Mouse (Mus musculus): ENCODE results near the gene Rbfox1.

The Rbfox1 gene

GRCm38 (mm10) chr16:6365793-6366192 is 480.6 kb downstream of the Rbfox1 start:
- no peak for DNase-seq

GRCm38 (mm10) chr16:6366649-6367048 is 481.5 kb downstream of the Rbfox1 start:
- no peak for DNase-seq

- DNase-seq = no peak
Measured at GRCm38 (mm10) chr16:6380924-6381323, 495.8 kb downstream of the Rbfox1 start.

GRCm38 (mm10) chr16:6381572-6381971 is 496.4 kb downstream of the Rbfox1 start:
- DNase-seq = no peak

- DNase-seq = no peak
Measured at GRCm38 (mm10) chr16:6382712-6383111, 497.6 kb downstream of the Rbfox1 start.

GRCm38 (mm10) chr16:6390278-6390930 is 505.2 kb downstream of the Rbfox1 start:
- no peak for DNase-seq

- DNase-seq = no peak
Measured at GRCm38 (mm10) chr16:6396676-6397409, 511.7 kb downstream of the Rbfox1 start.

GRCm38 (mm10) chr16:6397635-6398034 is 512.5 kb downstream of the Rbfox1 start:
- peak in 1 of 2 experiments; percentile 6 for DNase-seq

- no peak for DNase-seq
Measured at GRCm38 (mm10) chr16:6402816-6403215, 517.7 kb downstream of the Rbfox1 start.

GRCm38 (mm10) chr16:6414846-6415245 is 529.7 kb downstream of the Rbfox1 start:
- DNase-seq = no peak

GRCm38 (mm10) chr16:6421623-6422145 is 536.5 kb downstream of the Rbfox1 start:
- DNase-seq = no peak

GRCm38 (mm10) chr16:6423878-6424409 is 538.8 kb downstream of the Rbfox1 start:
- DNase-seq = no peak

GRCm38 (mm10) chr16:6424738-6425137 is 539.6 kb downstream of the Rbfox1 start:
- DNase-seq = no peak

GRCm38 (mm10) chr16:6427292-6428281 is 542.4 kb downstream of the Rbfox1 start:
- no peak for DNase-seq

- no peak for DNase-seq
Measured at GRCm38 (mm10) chr16:6430981-6431380, 545.8 kb downstream of the Rbfox1 start.

GRCm38 (mm10) chr16:6436445-6436844 is 551.3 kb downstream of the Rbfox1 start:
- peak in 1 of 2 experiments; percentile 4 for DNase-seq

- DNase-seq = no peak
Measured at GRCm38 (mm10) chr16:6448250-6448649, 563.1 kb downstream of the Rbfox1 start.

GRCm38 (mm10) chr16:6455349-6455748 is 570.2 kb downstream of the Rbfox1 start:
- DNase-seq = peak in 1 of 2 experiments; percentile 10

- no peak for DNase-seq
Measured at GRCm38 (mm10) chr16:6479094-6479590, 594.0 kb downstream of the Rbfox1 start.

GRCm38 (mm10) chr16:6479616-6480410 is 594.7 kb downstream of the Rbfox1 start:
- no peak for DNase-seq

GRCm38 (mm10) chr16:6480411-6480728 is 595.2 kb downstream of the Rbfox1 start:
- peak; percentile 20 to 58 for DNase-seq

GRCm38 (mm10) chr16:6483628-6484027 is 598.5 kb downstream of the Rbfox1 start:
- DNase-seq = no peak

Data from kidney, adult 8-10 months (tissue).